Mouse (Mus musculus) c-Kit-positive CD71-negative TER-119-negative erythroid progenitor cells, embryonic 14.5 days (primary cell): ENCODE results near the gene Slc8a2.

Experiments
- DNase-seq: peaks from one replicate; pipeline ENCODE4 v3.0.0-alpha.2; 2013; ENCODE audit warnings: low read depth

Gene Slc8a2

DNA sequence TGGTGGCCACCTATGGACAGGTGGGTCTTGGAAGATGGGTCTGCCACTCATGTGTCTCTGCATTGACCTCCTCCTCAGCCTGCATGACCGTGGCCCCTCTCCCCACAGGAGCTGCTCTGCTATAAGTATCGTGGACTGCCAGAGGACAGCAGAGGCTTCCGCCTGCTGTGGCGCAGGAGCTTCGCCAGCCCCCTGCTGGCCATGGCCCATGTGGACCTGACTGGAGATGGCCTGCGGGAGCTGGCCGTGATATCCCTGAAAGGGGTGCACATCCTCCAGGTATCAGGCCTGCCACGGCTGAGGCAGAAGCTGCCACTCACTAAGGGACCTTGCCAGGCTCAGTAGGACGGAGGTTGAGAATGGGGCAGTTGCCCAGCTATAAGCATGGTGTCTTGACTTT lies 3.8 kb upstream of the Slc8a2 start:
- DNase-seq = no peak

DNA sequence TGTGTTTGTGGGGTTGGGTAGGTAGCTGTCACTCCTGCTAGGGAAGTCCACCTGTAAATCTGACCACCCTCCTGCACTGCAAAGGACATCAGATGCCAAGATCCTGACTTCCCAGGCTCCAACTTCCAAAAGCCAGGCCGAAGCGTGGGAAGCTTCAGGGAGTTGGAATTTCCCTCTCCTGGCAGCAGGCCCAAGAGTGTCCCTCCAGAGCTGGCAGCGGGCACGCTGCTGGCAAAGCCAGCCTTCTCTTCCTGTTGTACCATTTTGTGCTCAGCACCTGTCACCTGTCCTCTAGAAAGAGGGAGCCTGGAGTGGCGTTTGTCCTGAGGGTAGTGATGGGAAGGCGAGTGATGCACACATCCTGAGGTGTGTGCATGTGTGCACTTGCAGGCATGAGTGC lies 1.3 kb upstream of the Slc8a2 start:
- no peak for DNase-seq

DNA sequence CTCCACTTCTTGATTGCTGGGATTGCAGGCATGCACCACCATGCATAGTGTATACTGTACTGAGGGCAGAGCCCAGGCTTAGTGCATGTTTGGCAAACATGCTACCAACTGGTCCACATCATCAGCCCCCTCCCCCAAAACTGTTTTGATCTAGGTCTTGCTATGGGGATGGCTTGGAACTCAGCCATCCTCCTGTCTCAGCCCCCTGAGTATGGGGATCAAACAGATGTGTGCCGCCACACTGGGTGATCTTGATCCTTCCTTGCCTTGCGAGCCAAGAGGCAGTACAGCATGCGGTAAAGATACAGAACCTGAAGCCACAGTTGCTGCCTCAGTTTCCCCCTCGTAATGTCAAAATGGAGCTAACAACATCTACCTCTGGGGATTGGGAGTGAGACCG lies 727 bp upstream of the Slc8a2 start:
- DNase-seq = no peak

DNA sequence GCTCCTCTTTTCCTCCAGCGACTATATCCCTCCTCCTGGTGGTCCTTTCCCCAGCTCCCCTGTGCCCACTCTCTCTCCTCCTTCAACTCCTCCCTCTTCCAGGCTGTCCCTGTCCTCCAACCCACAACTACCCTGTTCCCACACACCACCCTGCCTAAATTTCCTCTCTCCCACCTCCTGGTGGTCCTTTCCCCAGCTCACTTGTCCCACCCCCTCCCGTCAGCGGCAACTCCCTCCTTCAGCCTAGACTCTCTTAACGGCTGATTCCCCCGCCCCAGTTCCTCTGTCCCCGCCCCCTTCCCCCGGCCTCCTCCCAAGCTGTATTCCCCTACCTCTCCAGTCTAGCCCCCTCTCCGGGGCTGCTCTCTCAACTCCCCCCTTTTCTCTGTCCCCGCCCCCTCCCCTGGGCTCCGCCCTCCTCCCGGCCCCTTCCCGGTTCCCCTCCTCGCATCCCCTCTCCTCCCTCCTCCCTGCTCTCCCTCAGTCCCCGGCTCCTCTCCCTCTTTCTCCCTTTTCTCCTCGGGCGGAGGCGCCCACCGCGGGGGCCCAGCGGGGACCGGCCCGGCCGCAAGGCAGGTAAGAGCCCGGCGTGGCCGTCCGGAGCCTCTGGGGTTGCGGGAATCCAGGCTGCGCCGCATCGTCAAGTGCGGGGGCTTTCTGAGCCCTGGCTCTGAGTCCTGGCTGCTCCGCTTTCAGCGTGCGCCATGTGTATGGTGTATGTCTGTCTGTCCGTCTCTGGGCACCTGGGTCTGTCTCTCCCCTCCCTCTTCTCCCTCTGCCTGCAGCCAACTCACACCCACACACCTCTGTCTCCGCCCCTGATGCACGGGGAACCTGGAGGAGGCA lies 443 bp downstream of the Slc8a2 start:
- DNase-seq = no peak

DNA sequence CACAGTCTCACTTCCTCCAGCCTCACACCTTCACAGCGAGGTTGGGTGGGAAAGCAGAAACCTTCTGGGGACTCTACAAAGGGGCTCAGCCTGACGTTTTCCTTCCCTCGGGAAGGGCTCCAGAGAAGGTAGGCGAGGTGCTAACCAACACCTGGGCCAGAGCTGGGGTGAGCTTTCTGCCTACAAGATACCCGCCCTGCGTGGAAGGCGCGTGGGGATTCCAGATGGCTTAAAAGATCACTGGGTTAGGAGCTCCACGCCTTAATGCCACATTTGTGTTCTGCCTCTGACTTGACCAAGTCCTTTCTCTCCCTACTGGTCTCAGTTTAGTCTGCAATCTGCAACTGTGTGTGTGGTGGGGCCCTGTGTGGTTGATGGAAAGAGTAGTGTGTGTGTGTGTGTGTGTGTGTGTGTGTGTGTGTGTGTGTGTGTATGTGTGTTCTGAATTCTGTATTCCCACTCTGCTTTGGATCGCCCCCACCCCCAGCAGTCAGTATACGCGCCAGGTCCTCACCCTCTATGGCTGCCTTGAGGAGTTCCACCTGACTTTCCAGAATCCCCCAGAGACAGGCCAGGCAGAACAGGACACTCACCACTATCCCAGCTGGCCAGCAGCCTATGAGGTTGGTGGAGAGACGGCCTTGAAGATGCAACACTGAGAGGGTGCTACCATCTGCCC lies 1.5 kb downstream of the Slc8a2 start:
- no peak for DNase-seq

DNA sequence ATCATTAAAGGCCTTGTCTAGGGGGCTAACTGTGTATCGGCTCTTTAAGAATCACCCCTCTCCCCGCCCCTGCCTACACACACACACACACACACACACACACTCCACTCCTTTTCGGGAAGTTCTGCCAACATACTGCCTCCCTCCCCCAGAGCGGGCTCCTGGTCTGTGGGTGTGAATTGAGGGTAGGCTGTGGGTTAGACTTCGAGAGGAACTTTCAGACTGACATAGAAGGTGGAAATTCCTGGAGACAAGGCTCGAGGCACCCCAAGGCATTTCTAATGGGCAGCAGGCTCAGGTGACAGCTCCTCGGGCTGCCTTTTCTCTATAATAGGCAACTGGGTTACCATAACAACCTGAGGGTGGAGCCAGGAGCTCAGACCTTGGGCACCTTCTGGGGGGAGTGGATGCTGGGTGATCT lies 2.5 kb downstream of the Slc8a2 start:
- no peak for DNase-seq

DNA sequence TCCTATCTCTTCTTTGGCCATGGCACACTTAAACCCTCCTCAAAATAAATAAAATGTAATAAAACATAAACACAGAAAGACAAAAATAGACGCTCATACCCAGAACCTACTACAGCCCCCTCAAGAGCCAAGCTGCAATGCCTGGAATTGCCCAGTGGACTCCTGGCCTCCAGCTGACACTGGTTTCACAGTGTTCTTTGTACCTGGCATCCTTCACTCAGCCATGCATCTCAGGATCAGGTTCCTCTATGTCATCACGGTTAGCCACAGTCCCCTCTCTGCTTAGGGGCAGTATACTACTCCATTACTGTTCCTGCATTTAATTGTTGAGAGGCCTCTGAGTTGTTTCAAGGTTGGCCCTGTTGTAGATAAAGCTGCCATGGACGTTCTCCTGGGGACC lies 3.3 kb downstream of the Slc8a2 start:
- DNase-seq = no peak

DNA sequence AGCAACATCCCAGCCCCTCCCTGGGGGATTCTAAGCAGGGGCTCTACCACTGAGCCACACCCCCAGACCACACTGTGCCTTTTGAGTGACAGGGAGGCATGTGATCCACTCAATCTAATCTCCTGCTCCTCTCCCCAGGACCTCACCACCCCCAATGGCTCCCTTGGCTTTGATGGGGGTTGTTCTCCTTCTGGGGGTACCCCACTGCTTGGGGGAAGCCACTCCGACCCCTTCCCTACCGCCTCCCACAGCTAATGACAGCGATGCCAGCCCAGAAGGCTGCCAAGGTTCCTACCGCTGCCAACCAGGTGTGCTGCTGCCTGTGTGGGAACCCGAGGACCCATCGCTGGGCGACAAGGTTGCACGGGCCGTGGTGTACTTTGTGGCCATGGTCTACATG lies 4.1 kb downstream of the Slc8a2 start:
- no peak for DNase-seq

DNA sequence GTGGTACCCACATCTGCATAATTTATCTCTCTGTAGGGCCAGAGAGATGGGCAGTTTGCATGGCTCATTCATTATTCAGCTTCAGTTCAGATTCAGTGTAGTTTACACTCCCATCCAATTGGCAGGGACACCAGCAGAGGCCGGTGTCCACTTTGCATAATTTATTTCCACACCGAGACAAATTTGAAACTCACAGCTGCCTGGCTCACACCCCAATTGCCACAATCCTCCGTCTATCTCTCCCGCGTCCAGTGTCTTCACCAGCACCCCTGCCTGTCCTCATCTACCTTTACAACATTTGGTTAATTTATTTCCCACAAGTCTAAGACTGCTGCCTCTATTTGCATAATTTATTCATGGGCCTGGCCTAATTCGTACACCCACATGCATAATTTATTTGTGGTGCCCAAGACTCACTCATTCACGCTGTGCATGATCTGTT lies 5.3 kb downstream of the Slc8a2 start:
- DNase-seq = no peak

DNA sequence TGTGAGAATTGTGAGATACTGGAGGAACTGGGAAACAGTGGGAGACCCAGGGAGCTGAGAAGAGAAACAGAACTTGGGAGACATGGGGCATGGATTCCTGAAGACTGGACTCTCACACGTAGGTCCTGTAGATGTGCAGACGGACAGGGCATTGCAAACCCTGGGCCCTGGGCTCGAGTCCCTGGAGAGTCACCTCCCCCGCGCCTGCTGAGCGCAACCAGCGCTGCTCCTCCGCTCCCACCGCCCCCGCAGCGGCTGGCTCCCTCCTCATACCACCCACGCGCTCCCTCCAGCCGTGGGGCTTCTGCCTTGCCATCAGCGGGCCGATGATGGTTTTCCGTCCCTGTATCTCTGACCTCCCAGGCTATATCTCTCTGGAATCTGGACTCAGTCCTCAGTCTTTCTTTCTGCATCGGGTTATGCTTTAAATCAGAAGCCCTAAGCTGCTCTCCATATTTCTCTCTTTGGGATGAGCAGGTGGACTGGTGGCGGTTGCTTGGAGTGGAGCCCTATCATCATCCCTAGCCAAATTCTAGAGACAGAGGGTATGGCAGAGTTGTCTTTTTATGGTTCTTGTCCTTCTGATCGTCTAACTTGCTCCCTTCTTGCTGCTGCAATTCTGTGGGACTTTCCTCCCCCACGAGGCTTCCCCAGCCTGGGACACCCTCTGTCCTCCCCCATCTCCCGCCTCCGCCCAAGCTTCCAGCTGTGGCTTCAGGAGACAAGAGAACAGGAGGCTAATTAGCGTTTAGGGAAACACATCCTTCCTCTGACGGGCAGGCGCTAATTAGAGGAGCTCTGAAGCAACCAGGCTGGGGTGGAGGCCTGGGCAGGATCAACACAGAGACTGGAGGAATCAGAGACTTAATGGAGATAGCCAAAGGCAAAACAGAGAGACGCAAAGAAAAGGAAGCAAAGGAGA lies 17.1 kb downstream of the Slc8a2 start:
- DNase-seq = no peak

DNA sequence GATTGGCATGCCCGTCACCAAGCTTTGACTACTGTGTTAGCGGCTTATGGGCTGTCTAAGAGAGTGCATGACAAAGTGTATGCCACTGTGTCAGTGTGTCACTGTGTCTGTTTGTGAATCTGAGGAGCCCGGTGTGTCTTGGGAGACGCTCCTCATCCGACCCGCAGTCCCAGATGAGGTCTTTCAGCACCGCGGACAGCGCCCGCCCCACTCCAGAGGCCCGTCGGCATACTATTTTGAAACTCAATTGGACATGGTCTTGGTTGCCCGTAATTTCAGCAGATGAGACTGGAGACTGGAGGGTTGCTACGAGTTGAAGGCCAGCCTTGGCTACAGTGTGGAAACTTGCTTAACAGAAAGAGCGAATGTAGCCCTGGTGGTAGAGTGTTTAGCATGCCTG lies 18.0 kb downstream of the Slc8a2 start:
- DNase-seq = no peak

DNA sequence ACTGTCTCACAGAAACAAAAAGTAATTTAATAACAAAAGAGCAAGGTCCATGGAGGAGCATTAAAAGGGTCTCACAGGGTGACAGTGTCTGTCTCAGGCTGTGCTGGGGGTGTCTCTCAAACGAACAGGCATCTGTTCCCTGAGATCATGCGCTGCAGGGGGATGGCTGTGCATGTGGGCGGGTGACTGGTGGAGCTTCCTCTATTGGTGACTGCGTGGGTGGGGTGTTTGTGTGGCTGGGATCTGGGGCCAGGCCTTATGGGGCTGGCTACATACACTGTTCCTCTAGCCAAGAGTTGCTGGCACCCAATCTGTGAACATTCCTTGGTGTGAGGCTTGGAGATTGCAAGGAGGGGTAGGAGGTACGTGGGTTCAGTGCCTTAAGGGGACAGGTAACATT lies 19.6 kb downstream of the Slc8a2 start:
- no peak for DNase-seq

DNA sequence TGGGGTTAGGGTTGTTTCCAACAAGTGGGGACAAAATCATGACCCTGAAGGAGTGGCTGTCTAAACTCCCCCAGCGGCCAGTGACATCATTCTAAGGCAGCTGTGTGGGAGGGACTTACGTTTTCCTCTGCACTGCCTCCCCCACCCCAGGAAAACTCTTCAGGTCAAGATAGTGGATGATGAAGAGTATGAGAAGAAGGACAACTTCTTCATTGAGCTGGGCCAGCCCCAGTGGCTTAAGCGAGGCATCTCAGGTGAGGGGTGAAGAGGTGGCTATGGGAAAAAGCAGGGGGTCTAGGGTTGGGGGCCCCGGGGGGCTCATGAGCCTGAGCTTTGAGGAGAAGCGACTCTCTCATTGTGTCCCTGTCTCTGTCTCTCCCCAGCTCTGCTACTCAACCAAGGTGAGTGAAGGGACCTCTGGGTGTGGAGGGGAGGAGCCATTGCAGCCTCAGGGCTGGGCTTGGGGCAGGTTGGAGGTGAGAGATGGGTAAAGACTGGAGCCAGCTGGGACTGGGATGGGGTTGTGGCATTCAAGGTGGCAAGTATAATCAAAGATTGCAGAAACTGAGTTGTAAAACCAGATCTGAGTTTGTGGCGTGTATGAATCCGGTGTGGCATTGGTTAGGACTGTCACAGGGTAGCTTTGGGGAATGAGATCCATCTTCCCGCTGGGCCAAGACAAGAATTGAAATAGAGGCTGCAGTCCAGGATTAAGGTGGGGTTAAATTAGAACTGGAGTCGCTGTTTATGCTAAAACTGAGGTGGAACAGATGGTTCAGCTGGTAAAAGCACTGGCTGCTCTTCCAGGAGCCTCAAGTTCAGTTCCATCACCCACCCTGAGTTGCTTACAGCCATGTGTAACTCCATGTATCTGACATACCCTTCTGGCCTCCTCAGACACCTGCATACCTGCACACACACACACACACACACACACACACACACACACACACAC lies 20.8 kb downstream of the Slc8a2 start:
- no peak for DNase-seq

DNA sequence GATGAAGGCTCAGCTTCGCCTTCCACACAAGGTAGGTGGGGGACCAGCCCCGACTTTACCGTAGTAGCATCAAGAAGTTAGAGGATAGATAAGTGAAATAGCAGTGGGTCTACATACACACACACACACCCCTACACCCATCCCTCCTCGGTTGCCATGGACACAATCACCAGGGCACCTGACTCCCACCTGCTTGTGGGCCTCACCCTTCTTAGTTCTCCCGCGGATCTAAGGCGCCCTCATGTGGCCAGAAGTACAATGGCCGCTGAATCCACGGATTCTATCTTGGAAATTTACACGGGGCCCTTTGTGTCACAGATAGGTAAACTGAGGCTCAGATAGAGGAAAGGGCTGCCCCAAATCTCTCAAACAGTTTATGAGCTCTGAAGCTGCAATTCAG lies 23.9 kb downstream of the Slc8a2 start:
- DNase-seq = no peak

DNA sequence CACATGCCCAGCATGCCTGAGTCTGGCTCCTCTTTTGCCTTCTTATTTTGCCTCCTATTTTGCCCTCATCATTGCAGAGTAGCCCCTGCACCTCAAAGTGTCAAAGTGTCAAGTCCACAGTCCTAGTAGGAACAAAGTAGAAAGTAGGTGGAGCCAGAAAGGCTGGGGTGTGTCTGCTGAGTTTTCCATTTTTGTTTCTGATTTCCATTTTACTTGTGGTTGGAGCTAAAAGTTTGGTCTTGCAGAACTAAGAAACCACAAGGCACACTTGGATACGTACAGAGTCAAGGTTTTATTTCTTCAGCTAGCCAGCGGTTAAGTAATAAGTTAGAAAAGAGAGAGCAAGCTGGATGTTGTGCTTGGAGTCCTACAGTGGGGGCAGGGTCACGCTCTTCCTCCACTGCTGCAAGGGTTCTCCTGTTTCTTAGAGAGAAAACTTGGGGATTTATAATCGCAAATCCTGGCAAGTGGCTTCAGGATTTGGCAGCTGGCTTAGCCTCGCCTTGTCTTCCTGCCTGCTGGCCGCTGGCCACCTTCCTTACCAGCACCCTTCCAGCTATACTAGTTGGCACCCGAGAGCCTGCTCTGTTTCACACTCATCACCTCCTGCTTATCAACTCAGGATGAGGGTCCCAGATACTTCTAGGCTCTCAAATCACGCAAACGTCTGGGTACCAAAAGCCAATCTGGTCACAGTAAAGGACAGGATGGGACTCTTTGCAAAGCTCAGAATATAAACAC lies 25.7 kb downstream of the Slc8a2 start:
- no peak for DNase-seq

DNA sequence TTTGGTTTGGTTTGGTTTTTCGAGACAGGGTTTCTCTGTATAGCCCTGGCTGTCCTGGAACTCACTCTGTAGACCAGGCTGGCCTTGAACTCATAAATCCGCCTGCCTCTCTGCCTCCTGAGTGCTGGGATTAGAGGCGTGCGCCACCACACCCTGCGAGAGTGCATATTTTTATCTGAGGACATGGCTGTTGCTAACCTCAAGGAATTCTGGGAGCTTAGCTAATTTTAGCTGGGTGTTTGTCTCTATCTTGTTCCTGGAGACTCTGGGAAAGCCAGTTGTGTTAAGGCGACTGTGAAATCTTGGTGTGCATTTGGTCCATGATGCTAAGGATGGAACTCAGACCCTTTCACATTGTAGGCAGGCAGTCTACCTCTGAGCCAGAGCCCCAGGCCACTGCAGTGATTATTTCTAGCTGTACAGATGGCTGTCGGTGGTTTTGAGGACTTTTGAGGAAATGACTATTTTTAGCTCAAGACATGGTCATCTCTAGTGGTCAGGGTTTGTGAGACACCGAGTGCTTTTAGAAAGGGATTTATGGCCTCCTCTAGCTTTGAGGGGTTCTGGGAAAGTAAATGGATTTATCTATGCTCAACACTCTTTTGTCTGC lies 26.6 kb downstream of the Slc8a2 start:
- DNase-seq = no peak

DNA sequence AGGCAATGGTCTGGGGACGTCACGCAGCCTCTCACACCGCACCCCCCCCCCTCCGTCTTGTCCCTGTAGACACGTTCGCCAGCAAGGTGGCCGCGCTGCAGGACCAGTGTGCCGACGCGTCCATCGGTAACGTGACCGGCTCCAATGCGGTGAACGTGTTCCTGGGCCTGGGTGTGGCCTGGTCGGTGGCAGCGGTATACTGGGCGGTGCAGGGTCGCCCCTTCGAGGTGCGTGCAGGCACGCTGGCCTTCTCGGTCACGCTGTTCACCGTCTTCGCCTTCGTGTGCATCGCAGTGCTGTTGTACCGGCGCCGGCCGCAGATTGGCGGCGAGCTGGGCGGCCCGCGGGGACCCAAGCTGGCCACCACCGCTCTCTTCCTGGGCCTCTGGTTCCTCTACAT lies 29.1 kb downstream of the Slc8a2 start:
- DNase-seq = no peak

DNA sequence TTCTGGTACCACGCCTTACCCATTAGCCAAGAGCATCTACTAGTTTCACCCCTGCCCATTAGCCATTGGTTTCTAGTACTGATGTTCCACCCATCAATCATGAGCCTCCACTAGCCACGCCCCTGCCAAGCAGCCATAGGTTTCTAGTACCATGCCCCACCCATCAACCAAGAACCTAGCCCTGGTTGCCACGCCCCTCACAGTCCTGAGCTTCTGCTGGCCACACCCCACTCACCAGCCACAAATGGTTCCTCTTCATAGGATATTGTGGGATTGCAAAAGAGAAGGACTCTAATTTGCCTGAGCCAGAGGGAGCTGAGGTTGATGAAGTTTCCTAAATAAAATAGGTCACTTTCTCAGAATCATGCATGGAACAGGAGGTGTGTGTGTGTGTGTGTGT lies 31.1 kb downstream of the Slc8a2 start:
- no peak for DNase-seq

DNA sequence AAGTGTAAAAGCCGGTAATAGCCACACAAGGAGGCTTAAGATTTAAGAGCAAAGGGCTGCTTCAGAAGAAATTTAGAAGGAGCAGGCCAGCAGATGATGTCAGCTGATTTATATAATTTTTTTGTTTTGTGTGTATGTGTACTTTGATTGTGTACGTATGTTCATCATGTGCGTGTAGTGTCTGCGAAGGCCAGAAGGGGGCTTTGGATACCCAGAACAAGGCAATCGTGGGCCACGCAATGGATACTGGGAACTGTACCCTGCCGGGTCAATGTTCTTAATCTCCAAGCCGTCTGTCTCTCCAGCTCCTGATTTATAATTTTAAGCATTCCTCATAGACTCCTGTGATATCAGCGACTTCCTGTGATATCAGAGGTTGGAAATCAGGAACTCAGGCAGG lies 31.7 kb downstream of the Slc8a2 start:
- no peak for DNase-seq

DNA sequence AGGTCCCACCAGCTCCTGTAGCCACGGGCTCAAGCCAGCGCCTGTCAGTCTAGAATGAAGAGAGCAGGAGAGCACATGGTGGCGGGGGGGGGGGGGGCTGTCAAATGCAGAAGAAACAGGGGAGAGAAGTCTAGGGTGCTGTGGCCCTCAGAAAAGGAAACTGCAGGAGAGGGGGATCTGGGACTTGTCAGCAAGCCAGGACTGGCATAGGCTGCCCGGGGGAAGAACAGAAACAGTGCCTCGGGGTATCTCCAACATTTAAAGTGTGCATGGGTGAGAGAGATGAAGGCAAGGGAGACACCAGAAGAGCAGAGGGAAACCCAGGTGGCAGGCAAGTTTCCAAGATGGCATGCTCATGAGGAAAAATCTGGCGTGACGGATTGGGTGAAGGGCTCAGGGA lies 32.4 kb downstream of the Slc8a2 start:
- no peak for DNase-seq
